15 mouse cellular contexts compared by ENCODE assay signal in the genomic region with DNA sequence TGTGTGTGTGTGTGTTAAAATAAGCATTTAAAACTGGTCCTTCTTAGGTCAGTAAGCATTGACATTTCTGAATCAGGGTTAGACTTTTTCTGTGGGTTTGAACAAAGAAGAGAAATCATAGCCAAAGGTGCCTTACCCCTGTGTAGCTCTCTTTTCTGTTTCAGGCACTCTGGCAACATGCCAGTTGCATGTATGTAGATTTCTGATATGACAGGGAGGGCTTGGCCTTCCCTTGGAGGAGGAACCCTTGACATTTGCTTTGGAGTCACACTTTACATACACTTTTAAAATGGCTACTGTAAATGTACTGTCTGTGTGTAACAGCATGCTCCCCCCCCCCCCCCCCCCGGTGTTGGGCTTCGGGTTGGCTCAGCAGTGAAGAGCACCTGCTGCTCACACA.
"Had no signal": no experiment of that assay in that cellular context is flagged by ENCODE, and none has a peak within 500 bp of the region (broad histone marks: within the 10 kb centered on the region; RNA-seq: fewer than 3 reads in every experiment).

No protein-coding gene starts in this region.

- H3K9me3 ChIP-seq: limb, embryonic 12.5 days; liver, embryonic 13.5 days; lung, embryonic 15.5 days; midbrain, embryonic 13.5 days had no signal

- H3K36me3 ChIP-seq: limb, embryonic 12.5 days; lung, embryonic 15.5 days; midbrain, embryonic 13.5 days had no signal

- H3K27ac ChIP-seq: limb, embryonic 12.5 days; liver, embryonic 13.5 days; lung, embryonic 15.5 days; macrophage; midbrain, embryonic 13.5 days; stomach, postnatal 0 days had no signal

- H3K27me3 ChIP-seq: limb, embryonic 12.5 days; liver, embryonic 13.5 days; lung, embryonic 15.5 days; midbrain, embryonic 13.5 days had no signal

- DNase-seq: kidney, adult 9 months; kidney, postnatal 10 days; kidney, postnatal 4 days; liver; liver, embryonic 13.5 days; liver, postnatal 0 days; lung, postnatal 14 days; right cerebral cortex, postnatal 14 days; thymus, postnatal 4 days had no signal

- H3K4me2 ChIP-seq: limb, embryonic 12.5 days; liver, embryonic 13.5 days; lung, embryonic 15.5 days; midbrain, embryonic 13.5 days had no signal

- H3K9ac ChIP-seq: limb, embryonic 12.5 days; liver, embryonic 13.5 days; liver, postnatal 0 days; lung, embryonic 15.5 days; midbrain, embryonic 13.5 days had no signal

- ATAC-seq: intestine, postnatal 0 days; liver, postnatal 0 days; midbrain, embryonic 13.5 days had no signal

- H3K4me3 ChIP-seq: limb, embryonic 12.5 days; liver, embryonic 13.5 days; lung, embryonic 15.5 days; midbrain, embryonic 13.5 days had no signal
